Mouse (Mus musculus): ENCODE data around the gene Tenm2. TPM values are rescaled to one million over a fixed set of nuclear protein-coding genes. Genes with fewer than 3 reads are reported as not detected.

Tenm2 gene
- total and polyA plus RNA-seq, 3 experiments = not detected

DNA sequence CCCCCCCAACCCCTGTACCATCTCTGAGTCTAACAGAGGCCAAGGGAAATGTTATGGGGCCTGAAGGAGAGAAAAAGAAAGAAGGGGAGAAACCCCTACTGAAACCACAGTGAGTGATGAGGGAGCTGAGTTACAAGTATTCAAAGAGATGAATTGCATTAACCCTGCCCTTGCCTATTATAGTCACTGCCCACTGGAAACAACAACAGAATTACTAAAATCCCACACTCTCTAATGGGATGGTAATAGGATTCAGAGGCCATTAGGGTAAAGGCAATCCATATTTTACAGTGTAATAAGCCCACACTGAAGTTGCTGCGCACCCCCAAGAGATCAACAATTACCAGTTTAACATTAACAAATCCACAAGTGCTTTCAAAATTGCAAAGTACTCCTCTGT is 571.7 kb downstream of the Tenm2 start:
- TF ChIP-seq RCOR1 (IDR thresholded peaks at IDR 0.05; ENCODE audit: low read depth, low read length) (no peak), TBP (IDR thresholded peaks at IDR 0.05; ENCODE audit: low read depth, low read length) (no peak), POLR2AphosphoS2 (IDR thresholded peaks at IDR 0.05; ENCODE audit: low read length) (no peak), E2F4 (IDR thresholded peaks at IDR 0.05; ENCODE audit: borderline replicate concordance, low read depth, low read length) (no peak), ZNF384 (IDR thresholded peaks at IDR 0.05; ENCODE audit: low read depth, low read length) (no peak), UBTF (IDR thresholded peaks at IDR 0.05; ENCODE audit: borderline replicate concordance, insufficient read depth, low read depth, low read length) (no peak), MYB (IDR thresholded peaks at IDR 0.05; ENCODE audit: low read depth, low read length) (no peak), ELF1 (IDR thresholded peaks at IDR 0.05; ENCODE audit: low read depth, low read length) (no peak), CHD1 (IDR thresholded peaks at IDR 0.05; ENCODE audit: low read depth, low read length) (no peak), ZMIZ1 (IDR thresholded peaks at IDR 0.05; ENCODE audit: low read depth, low read length) (no peak)
- Histone ChIP-seq H3K79me2 (ENCODE audit: control insufficient read depth, insufficient read depth, low read length, poor library complexity) (no peaks in the 10 kb centered on the region), H3K9ac (ENCODE audit: control insufficient read depth, low read depth, low read length, poor library complexity, severe bottlenecking) (no peak overlapping the region), H3K9me3 (replicated peaks; ENCODE audit: insufficient read depth, low read length) (no peaks in the 10 kb centered on the region), H3K4me1 (ENCODE audit: control insufficient read depth in 1 of 2, insufficient read depth in 2 of 2, low read length in 2 of 2) (no peaks in the 10 kb centered on the region), H3K36me3 (ENCODE audit: control insufficient read depth in 1 of 2, insufficient read depth in 2 of 2, low read length in 2 of 2) (no peaks in the 10 kb centered on the region), H3K27ac (ENCODE audit: control insufficient read depth, low read depth, low read length) (no peak overlapping the region), H3K27me3 (ENCODE audit: control insufficient read depth in 1 of 2, insufficient read depth in 2 of 2, low read length in 2 of 2) (no peaks in the 10 kb centered on the region), H3K4me3 (ENCODE audit: control insufficient read depth in 1 of 2, insufficient read depth in 1 of 2, low read depth in 2 of 2, low read length in 2 of 2) (no peak overlapping the region)
- DNase-seq (ENCODE audit: low read depth, low spot score) = no peak

GRCm38 (mm10) chr11:36663571-36663970 is 572.2 kb downstream of the Tenm2 start:
- no peaks in the 10 kb centered on the region for H3K9me3 ChIP-seq (replicated peaks; ENCODE audit: insufficient read depth, low read length)
- no peak for TF ChIP-seq ELF1 (IDR thresholded peaks at IDR 0.05; ENCODE audit: low read depth, low read length)
- no peak for TF ChIP-seq NRF1 (IDR thresholded peaks at IDR 0.05; ENCODE audit: insufficient read depth, low read depth, low read length, poor library complexity, severe bottlenecking)
- no peak for TF ChIP-seq POLR2AphosphoS5 (IDR thresholded peaks at IDR 0.05; ENCODE audit: borderline replicate concordance, low read depth, low read length)
- no peak for TF ChIP-seq UBTF (IDR thresholded peaks at IDR 0.05; ENCODE audit: borderline replicate concordance, insufficient read depth, low read depth, low read length)
- no peak for TF ChIP-seq JUND (IDR thresholded peaks at IDR 0.05; ENCODE audit: low read depth, low read length)
- no peak for TF ChIP-seq HCFC1 (IDR thresholded peaks at IDR 0.05; ENCODE audit: low read depth, low read length)
- no peak for TF ChIP-seq POLR2AphosphoS2 (IDR thresholded peaks at IDR 0.05; ENCODE audit: low read length)
- no peak for TF ChIP-seq CTCF (IDR thresholded peaks at IDR 0.05 in 2 of 3, conservative IDR thresholded peaks at IDR 0.05 in 1 of 3; ENCODE audit: control insufficient read depth in 1 of 3, insufficient read depth in 1 of 3, low read depth in 2 of 3, low read length in 3 of 3, poor library complexity in 1 of 3, severe bottlenecking in 1 of 3)
- no peak for TF ChIP-seq MXI1 (IDR thresholded peaks at IDR 0.05; ENCODE audit: low read depth, low read length)
- no peak for TF ChIP-seq CHD2 (IDR thresholded peaks at IDR 0.05; ENCODE audit: low read length)
- TF ChIP-seq ZMIZ1 (IDR thresholded peaks at IDR 0.05; ENCODE audit: low read depth, low read length) = no peak
- TF ChIP-seq TCF12 (IDR thresholded peaks at IDR 0.05; ENCODE audit: low read depth, low read length) = no peak
- TF ChIP-seq ZC3H11A (IDR thresholded peaks at IDR 0.05; ENCODE audit: low read depth, low read length) = no peak
- no peak for TF ChIP-seq MYB (IDR thresholded peaks at IDR 0.05; ENCODE audit: low read depth, low read length)
- H3K9ac ChIP-seq (ENCODE audit: control insufficient read depth, low read depth, low read length, poor library complexity, severe bottlenecking) = no peak overlapping the region

More at GRCm38 (mm10) chr11:36663571-36663970, 572.2 kb downstream of the Tenm2 start:
- Histone ChIP-seq H3K4me1 (ENCODE audit: control insufficient read depth in 1 of 2, insufficient read depth in 2 of 2, low read length in 2 of 2) (no peaks in the 10 kb centered on the region), H3K27ac (ENCODE audit: control insufficient read depth, low read depth, low read length) (no peak overlapping the region), H3K27me3 (ENCODE audit: control insufficient read depth in 1 of 2, insufficient read depth in 2 of 2, low read length in 2 of 2) (no peaks in the 10 kb centered on the region), H3K4me3 (ENCODE audit: control insufficient read depth in 1 of 2, insufficient read depth in 1 of 2, low read depth in 2 of 2, low read length in 2 of 2) (no peak overlapping the region), H3K36me3 (ENCODE audit: control insufficient read depth in 1 of 2, insufficient read depth in 2 of 2, low read length in 2 of 2) (no peaks in the 10 kb centered on the region), H3K79me2 (ENCODE audit: control insufficient read depth, insufficient read depth, low read length, poor library complexity) (no peaks in the 10 kb centered on the region)
- no peak for DNase-seq (ENCODE audit: low read depth, low spot score)

Measured in MEL (cell line).